Mouse (Mus musculus) adrenal gland, adult 10 weeks (tissue): Measurements from ENCODE around the gene Gjb2. TPM values are rescaled to one million over a fixed set of nuclear protein-coding genes. Genes with fewer than 3 reads are reported as not detected.

Experiments
- polyA plus RNA-seq: library from polyadenylated mRNA; stranded (reverse); fragments of 350-450 nt; fragmentation: Illumina TruSeq; extraction: RNeasy Lipid Tissue Mini Kit (QIAGEN cat#74804); gene quantifications from one replicate; pipeline ENCODE4 v1.2.3, GENCODE M21; 2014; ENCODE audit warnings: low read depth, low replicate concordance

Gene Gjb2
- polyA plus RNA-seq, result 7.1 TPM

GRCm38 (mm10) chr14:57104106-57105023, at the start of gene Gjb2:
Gene Gjb2, minus strand, starts transcription at chr14:57104702.

GRCm38 (mm10) chr14:57133161-57133661, 28.7 kb upstream of the Gjb2 start, which contains the start of gene Gjb6:
Gene Gjb6, minus strand, starts transcription at chr14:57133611.

GRCm38 (mm10) chr14:57115823-57116544, 11.5 kb upstream of the Gjb2 start, which contains the start of gene Gm4491:
Gene Gm4491, minus strand, starts transcription at chr14:57115883.

GRCm38 (mm10) chr14:57057563-57058321, 46.8 kb downstream of the Gjb2 start, which contains the start of gene Gja3:
Gene Gja3, minus strand, starts transcription at chr14:57058100.

Other genes with a start within 250 kb of the Gjb2 start
- 216 TPM for gene Zmym2, start 218.0 kb downstream of the Gjb2 start, polyA plus RNA-seq
- not detected for gene Gja3, start 46.6 kb downstream of the Gjb2 start, polyA plus RNA-seq
- gene Gm4491, start 11.2 kb upstream of the Gjb2 start, polyA plus RNA-seq, result not detected
- not detected for gene Gjb6, start 28.9 kb upstream of the Gjb2 start, polyA plus RNA-seq